19 mouse cellular contexts compared by ENCODE assay signal in genomic region chr17:50127045-50127813, GRCm38 (mm10).
DNase-seq lines count a peak whose midpoint lies in the region; ATAC-seq and TF ChIP-seq lines count a peak whose summit lies in the region.
"Had no signal": no experiment of that assay in that cellular context is flagged by ENCODE, and none has a peak within 500 bp of the region (broad histone marks: within the 10 kb centered on the region; RNA-seq: fewer than 3 reads in every experiment).

No protein-coding gene starts in this region.

- no peaks in the 10 kb centered on the region for H3K36me3 ChIP-seq in embryonic facial prominence, embryonic 14.5 days (ENCODE audit: control insufficient read depth, insufficient read depth, low read length)
- no peaks in the 10 kb centered on the region for H3K36me3 ChIP-seq in embryonic facial prominence, embryonic 10.5 days (replicated peaks)
- no peaks in the 10 kb centered on the region for H3K36me3 ChIP-seq in heart, postnatal 0 days (replicated peaks; ENCODE audit: control insufficient read depth, insufficient read depth, low read length)
- H3K36me3 ChIP-seq in forebrain, embryonic 12.5 days (replicated peaks) = no peaks in the 10 kb centered on the region
- H3K36me3 ChIP-seq: heart, embryonic 10.5 days; hindbrain, embryonic 13.5 days had no signal

- no peak overlapping the region for H3K4me2 ChIP-seq in embryonic facial prominence, embryonic 14.5 days (ENCODE audit: low read depth, low read length)
- H3K4me2 ChIP-seq in heart, postnatal 0 days (ENCODE audit: low read depth, low read length) = no peak overlapping the region
- no peak overlapping the region for H3K4me2 ChIP-seq in forebrain, embryonic 12.5 days
- H3K4me2 ChIP-seq: forebrain, embryonic 13.5 days; hindbrain, embryonic 13.5 days had no signal

- intact Hi-C loops in heart, postnatal 25 days (cut with DNase I) = no loop called here

- 55% methylated on average over 9 of the region's 9 CpGs for WGBS in embryonic facial prominence, embryonic 14.5 days
- 76% methylated on average over 9 of the region's 9 CpGs for WGBS in embryonic facial prominence, embryonic 10.5 days
- WGBS in heart, postnatal 0 days = 78% methylated on average over 9 of the region's 9 CpGs
- 79% methylated on average over 9 of the region's 9 CpGs for WGBS in forebrain, embryonic 12.5 days

- H3K4me1 ChIP-seq in embryonic facial prominence, embryonic 14.5 days (ENCODE audit: control insufficient read depth, insufficient read depth, low read length) = peaks cover 17% of the 10 kb centered on the region
- H3K4me1 ChIP-seq in embryonic facial prominence, embryonic 10.5 days = peaks cover 56% of the 10 kb centered on the region
- peaks cover 25% of the 10 kb centered on the region for H3K4me1 ChIP-seq in heart, postnatal 0 days (ENCODE audit: control insufficient read depth, insufficient read depth)
- H3K4me1 ChIP-seq in embryonic fibroblast, embryonic 13.5 days (ENCODE audit: control insufficient read depth, insufficient read depth, low read length) = peaks cover 32% of the 10 kb centered on the region
- peaks cover 23% of the 10 kb centered on the region for H3K4me1 ChIP-seq in forebrain, embryonic 12.5 days

- TF ChIP-seq POLR2A in embryonic fibroblast, embryonic 13.5 days (IDR thresholded peaks at IDR 0.05; ENCODE audit: low read depth, low read length) = no peak

- no peak overlapping the region for H3K9ac ChIP-seq in embryonic facial prominence, embryonic 14.5 days (ENCODE audit: low read depth, low read length)
- H3K9ac ChIP-seq in heart, postnatal 0 days (replicated peaks; ENCODE audit: low read depth, low read length) = no peak overlapping the region
- H3K9ac ChIP-seq in forebrain, embryonic 12.5 days = no peak overlapping the region
- H3K9ac ChIP-seq: forebrain, embryonic 13.5 days; hindbrain, embryonic 13.5 days had no signal

- TF ChIP-seq EP300 in heart, postnatal 0 days (IDR thresholded peaks at IDR 0.05; ENCODE audit: low read depth) = no peak

- H3K27me3 ChIP-seq in embryonic facial prominence, embryonic 14.5 days (replicated peaks; ENCODE audit: control insufficient read depth, insufficient read depth, low read length) = no peaks in the 10 kb centered on the region
- H3K27me3 ChIP-seq in embryonic facial prominence, embryonic 10.5 days (replicated peaks; ENCODE audit: low read depth, poor library complexity, severe bottlenecking) = no peaks in the 10 kb centered on the region
- H3K27me3 ChIP-seq in heart, postnatal 0 days (ENCODE audit: control insufficient read depth, insufficient read depth, low read length) = no peaks in the 10 kb centered on the region
- H3K27me3 ChIP-seq in forebrain, embryonic 12.5 days = 0 out of 2 replicates have a peak, but pooled peaks cover 4% of the 10 kb centered on the region
- H3K27me3 ChIP-seq: forebrain, embryonic 13.5 days; hindbrain, embryonic 13.5 days had no signal

- ATAC-seq in embryonic facial prominence, embryonic 14.5 days (ENCODE audit: low read depth) = no peak
- ATAC-seq in heart, postnatal 0 days (ENCODE audit: insufficient read depth, low read depth) = no peak
- no peak for ATAC-seq in forebrain, embryonic 12.5 days (ENCODE audit: low FRiP score)
- ATAC-seq: forebrain, embryonic 13.5 days; inflammation-experienced regulatory T-cells, adult 6 months had no signal

- peak; percentile 27 for DNase-seq in embryonic facial prominence, embryonic 14.5 days (ENCODE audit: low spot score)
- no peak for DNase-seq in embryonic facial prominence, embryonic 10.5 days (ENCODE audit: low spot score)
- DNase-seq in heart, postnatal 0 days (ENCODE audit: low spot score) = no peak
- DNase-seq in heart, postnatal 25 days (ENCODE audit: low spot score) = no peak
- DNase-seq in kidney, postnatal 14 days = peak; percentile 46
- no peak for DNase-seq in kidney, postnatal 25 days
- DNase-seq: adrenal gland, postnatal 14 days; cerebellum, adult 9-11 months; gastrocnemius, postnatal 25 days; layer of hippocampus, postnatal 36 days; thymus, postnatal 25 days had no signal

- H3K4me3 ChIP-seq in embryonic facial prominence, embryonic 14.5 days (ENCODE audit: low read depth, low read length) = no peak overlapping the region
- no peak overlapping the region for H3K4me3 ChIP-seq in embryonic facial prominence, embryonic 10.5 days
- H3K4me3 ChIP-seq in heart, postnatal 0 days (ENCODE audit: low read depth, low read length) = no peak overlapping the region
- H3K4me3 ChIP-seq in embryonic fibroblast, embryonic 13.5 days (ENCODE audit: insufficient read depth, low read length) = no peak overlapping the region
- H3K4me3 ChIP-seq in forebrain, embryonic 12.5 days (replicated peaks) = no peak overlapping the region
- H3K4me3 ChIP-seq: forebrain, embryonic 13.5 days; heart, embryonic 10.5 days; hindbrain, embryonic 13.5 days; layer of hippocampus, adult 2 months had no signal

- no peak for TF ChIP-seq CTCF in heart, postnatal 0 days (IDR thresholded peaks at IDR 0.05; ENCODE audit: low read depth)
- TF ChIP-seq CTCF in embryonic fibroblast, embryonic 13.5 days (IDR thresholded peaks at IDR 0.05; ENCODE audit: borderline replicate concordance, insufficient read depth, low read length) = no peak

- no peaks in the 10 kb centered on the region for H3K9me3 ChIP-seq in embryonic facial prominence, embryonic 14.5 days (ENCODE audit: control insufficient read depth, low read length)
- no peaks in the 10 kb centered on the region for H3K9me3 ChIP-seq in embryonic facial prominence, embryonic 10.5 days
- H3K9me3 ChIP-seq in heart, postnatal 0 days (replicated peaks; ENCODE audit: control insufficient read depth, low read length) = no peaks in the 10 kb centered on the region
- no peaks in the 10 kb centered on the region for H3K9me3 ChIP-seq in forebrain, embryonic 12.5 days
- H3K9me3 ChIP-seq: forebrain, embryonic 13.5 days; heart, embryonic 10.5 days; hindbrain, embryonic 13.5 days had no signal

- no peak overlapping the region for H3K27ac ChIP-seq in embryonic facial prominence, embryonic 14.5 days (replicated peaks; ENCODE audit: low read depth, low read length)
- no peak overlapping the region for H3K27ac ChIP-seq in embryonic facial prominence, embryonic 10.5 days (replicated peaks)
- H3K27ac ChIP-seq in heart, postnatal 0 days (ENCODE audit: low read depth) = 0 out of 2 replicates have a peak overlapping the region, but pooled peaks have one; percentile 13
- peak overlapping the region; percentile 8 for H3K27ac ChIP-seq in embryonic fibroblast, embryonic 13.5 days (ENCODE audit: insufficient read depth, low read length)
- no peak overlapping the region for H3K27ac ChIP-seq in forebrain, embryonic 12.5 days
- H3K27ac ChIP-seq: forebrain, embryonic 13.5 days; heart, embryonic 10.5 days; hindbrain, embryonic 13.5 days; layer of hippocampus, adult 2 months; macrophage had no signal

Comparison
In these comparisons a context has a peak if more than half of its experiments do, and no peak if none do; other contexts are left out.
1. DNase-seq: peak in embryonic facial prominence, embryonic 14.5 days (single experiment) and kidney, postnatal 14 days (single experiment); none in embryonic facial prominence, embryonic 10.5 days (single experiment), heart, postnatal 0 days (single experiment), heart, postnatal 25 days (single experiment) and kidney, postnatal 25 days (0 of 2).
2. H3K27ac ChIP-seq: peak in heart, postnatal 0 days (single experiment) and embryonic fibroblast, embryonic 13.5 days (single experiment); none in embryonic facial prominence, embryonic 14.5 days (single experiment), embryonic facial prominence, embryonic 10.5 days (single experiment) and forebrain, embryonic 12.5 days (single experiment).